Mouse (Mus musculus): Measurements from ENCODE around the gene Btg1. TPM values are rescaled to one million over a fixed set of nuclear protein-coding genes. Genes with fewer than 3 reads are reported as not detected.

Btg1 gene
- total RNA-seq, 4 experiments from 2014 or later: 34.1 to 39.4 (median 35.2) TPM

DNA sequence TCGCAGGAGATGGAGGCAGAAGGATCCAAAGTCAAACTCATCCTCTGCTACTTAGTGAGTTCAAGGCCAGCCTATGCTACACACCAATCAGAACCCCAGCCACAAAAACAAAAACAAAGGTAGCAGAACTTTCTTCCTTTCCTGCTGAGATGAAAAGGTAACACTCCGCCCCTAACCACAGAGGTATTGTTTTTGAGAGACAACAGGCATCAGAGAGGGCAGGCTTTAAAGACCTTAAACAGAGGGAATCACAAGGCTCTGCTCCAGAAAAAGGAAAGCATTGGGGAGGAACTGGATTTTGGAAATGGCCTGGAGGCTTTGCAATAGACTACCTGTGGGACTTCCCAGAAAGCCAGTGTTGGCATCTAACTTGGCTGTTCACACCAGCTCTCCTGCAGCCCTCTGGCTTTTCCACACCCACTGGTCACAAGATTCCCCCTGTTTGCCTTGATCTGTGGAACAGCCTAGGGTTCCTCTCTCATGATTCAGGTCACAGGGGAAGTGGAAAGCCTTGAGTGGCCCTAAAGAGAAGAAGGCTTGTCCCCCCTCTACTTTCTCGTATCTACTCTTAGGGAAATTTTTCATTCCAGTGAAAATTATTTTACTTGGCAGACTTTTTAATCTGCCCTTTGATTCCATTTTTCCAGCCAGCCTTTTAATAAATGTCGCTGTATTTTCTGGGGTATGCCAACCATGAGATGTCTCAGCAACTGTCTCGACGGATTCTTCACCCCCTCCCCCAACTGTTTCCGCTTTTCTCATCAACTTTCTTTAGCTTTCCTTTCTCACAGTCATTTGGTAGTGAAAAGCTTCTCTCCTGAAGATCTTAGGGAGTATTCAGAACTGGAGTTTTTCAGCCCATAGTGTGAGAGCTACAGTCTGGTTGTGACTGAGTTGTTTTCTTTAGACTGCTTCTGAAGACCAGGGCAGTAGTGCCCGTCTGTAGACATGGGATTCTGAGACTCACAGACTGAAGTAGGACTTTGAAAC, 7.2 kb upstream of the Btg1 start:
- no peak for DNase-seq (ENCODE audit: low spot score in 2 of 2)

DNA sequence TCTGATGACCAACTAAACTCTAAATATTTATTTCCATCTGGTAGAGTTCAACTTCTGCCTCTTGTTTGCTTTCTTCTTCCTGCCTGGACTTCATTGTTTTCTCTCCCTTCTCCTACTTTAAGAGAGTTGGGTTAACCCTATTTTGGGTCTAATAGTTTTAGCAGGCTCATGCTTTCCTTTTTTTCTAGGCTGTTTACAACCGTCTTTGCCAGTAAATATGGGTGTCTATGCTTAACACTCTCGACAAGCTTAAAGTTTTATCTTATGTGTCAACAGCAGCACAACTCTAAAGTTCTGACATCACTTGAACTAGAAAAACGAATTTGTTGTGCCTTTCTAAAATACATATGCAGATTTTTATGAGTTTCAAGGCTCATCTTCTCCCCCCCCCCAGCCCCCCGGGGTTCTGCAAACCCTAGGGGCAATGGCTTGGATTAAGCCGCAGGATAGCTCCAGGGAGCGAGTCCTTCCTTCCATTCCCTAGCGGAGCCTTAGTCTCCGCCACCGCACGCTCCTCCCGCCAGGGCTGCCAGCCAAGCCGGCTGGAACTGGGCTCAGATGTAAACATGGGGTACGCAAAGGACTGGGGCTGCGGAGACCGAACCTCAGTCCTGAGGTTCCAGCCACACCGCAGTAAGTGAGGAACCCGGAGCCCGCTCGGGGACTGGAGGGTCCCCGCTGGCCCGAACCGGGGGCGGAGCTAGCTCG, 651 bp upstream of the Btg1 start:
- no peak for DNase-seq (ENCODE audit: low spot score in 2 of 2)

DNA sequence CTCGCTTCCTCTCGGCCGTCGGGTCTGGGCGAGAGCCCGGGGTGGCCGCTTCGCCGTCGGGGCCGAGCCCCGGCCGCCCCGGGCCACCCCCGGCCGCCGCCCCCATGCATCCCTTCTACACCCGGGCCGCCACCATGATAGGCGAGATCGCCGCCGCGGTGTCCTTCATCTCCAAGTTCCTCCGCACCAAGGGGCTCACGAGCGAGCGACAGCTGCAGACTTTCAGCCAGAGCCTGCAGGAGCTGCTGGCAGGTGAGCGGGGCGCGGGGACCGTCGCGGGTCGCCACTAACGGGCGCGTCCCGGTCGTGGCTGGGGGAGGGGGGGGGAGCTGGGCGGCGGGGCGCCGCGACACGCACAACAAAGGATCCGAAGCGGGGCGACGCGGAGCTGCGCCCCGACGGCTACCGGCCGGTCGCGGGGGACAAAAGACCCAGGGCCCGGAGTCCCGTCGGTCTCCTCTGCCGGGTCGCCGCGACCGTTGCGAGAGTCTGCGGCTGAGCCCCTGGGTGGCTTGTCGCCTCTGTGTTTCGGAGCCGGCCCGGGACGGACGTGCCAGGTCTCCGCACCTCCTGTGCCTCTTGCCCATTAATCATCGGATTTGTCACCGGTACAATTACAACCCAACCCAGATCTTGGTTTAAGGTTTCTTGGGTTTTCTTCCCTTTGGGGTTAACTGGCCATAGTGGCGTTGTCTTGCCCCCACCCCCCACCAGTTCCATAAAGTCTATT, 580 bp downstream of the Btg1 start:
- peak; percentile 18 to 28 for DNase-seq (ENCODE audit: low spot score in 2 of 2)

DNA sequence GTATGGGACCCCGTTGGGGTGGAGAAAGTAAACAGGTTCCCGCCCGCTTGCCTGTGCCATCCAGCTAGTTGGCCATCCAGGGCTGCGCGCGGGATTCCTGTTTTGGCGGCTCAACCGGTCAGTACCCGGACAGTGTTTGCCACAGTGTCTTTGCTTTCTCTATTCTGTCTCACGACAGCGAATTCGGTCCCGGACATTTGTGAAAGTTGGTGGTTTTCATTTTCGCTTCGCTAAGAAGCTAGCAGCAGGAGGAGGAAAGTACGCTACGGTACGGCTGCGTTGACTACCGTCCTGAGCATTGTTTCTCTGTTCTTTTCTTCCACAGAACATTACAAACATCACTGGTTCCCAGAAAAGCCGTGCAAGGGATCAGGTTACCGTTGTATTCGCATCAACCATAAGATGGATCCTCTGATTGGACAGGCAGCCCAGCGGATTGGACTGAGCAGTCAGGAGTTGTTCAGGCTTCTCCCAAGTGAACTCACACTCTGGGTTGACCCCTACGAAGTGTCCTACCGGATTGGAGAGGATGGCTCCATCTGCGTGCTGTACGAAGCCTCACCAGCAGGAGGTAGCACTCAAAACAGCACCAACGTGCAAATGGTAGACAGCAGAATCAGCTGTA, 1.3 kb downstream of the Btg1 start:
- DNase-seq (ENCODE audit: low spot score in 2 of 2): peak; percentile 40 to 53

DNA sequence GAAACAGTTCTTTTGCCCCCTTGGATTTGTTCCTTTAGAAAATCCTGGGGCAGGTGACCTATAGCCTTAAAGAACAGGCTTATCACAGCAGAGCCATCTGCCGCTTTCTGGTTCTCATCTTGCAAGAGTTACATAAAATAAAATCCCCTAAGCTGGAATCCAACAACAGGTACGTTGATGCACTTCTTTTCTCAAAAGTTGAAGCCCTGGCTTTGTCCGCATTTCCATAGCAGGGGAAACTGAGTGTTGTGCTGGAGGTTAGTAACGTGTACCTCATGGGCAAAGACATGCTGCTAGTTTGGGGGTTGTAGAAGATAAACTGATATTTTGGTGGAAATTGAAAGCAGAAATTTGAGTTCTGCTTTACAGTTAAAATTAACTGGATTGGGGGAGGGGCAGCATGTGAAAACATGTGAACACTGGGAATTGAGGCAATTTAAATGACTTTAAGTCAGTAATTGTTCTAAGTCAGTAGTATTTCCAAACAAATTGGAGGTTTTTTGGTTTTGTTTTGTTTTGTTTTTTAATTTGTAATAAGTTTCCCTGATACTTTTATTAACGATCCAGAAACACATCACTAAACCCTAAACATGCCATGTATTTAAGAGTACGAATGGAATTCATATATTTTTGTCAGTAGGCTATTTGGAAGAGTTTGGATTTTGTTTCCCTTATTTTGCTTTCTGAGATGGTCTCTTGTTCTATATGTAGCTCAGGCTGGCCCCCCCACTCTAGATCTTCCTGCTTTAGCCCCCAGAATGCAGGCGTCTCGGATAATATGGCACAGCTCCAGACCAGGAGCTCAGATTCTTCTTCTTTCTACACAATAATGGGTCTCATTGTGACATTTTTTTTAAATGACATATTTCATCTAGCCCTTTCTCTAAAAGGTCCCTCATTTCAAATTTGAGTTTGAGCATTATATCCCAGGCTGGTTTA, 3.4 kb downstream of the Btg1 start:
- DNase-seq (ENCODE audit: low spot score in 2 of 2): no peak

DNA sequence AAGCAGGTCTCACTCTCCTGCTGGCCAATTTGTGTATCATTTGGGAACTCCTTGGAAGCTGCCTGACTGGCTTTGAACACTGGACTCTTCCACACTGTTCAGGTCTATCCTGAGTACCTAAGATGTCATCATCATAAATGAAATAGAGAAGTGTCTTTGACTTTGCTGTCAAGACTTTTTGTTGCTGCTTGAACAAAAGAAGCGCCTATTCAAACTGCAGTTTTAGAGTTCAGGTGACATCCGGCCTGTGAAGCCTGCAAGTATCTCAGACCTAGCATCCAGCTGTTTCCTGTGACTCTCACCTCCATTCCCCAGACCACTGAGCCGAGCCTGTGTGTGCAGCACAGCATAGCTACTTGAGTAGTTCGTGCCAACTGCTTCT, 4.1 kb downstream of the Btg1 start:
- DNase-seq (ENCODE audit: low spot score in 2 of 2): no peak

DNA sequence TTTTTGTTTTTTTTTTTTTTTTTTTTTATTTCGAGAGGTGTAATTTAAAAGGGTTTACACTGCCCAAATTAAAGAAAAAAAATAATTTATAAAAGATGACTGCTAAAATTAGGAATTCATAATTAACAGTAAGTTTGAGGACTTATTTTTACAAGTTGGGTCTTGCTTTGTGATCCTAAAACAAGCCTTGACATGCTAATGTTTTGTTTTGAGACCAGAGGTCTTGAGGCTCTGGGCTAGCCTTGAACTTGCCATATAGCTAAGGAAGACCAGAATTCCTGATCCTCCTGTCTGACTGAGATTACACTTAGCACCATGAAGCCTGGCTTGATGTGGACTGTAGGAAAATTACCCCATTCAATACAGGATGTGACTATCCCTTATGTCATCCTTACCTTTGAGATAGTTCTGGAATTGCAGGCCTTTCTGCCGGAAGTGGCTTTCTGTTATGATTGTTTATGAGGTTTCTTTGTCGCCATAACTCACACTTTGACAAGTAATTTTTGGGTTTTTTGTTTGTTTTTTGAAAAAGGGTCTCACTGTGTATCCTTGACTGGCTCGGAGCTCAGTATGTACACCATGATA, 4.6 kb downstream of the Btg1 start:
- DNase-seq (ENCODE audit: low spot score in 2 of 2): no peak

DNA sequence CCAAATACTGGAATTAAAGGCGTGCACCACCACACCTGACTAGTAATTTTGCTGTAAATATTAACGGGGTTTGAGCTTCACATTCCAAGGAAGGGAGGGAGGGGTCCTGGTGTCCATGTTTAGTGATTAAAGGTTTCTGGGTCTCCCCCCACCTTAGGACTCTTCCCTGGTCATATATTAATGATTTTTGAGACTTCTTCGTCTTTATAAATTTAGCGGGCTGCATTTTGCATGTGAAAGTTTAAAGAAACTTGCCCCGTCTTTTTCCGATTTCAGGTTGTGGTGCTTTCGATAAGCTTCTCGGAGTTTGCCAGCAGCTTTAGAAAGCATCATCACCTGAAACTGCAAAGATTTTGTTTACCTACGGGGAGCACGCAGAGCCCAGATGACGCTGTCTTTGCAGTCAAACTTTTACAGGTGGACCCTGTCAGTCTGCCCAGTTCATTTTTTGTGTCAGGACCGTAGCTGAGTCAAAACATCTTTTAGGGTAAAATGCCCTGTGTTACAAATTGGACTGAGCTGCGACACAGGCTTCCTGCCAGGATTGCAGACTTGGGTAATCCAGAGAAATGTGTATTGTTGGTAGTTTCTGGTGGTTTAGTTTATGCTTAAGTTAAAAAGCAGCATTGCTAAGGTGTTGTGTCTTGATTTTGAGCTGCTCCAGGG, 5.3 kb downstream of the Btg1 start:
- DNase-seq (ENCODE audit: low spot score in 2 of 2): no peak

DNA sequence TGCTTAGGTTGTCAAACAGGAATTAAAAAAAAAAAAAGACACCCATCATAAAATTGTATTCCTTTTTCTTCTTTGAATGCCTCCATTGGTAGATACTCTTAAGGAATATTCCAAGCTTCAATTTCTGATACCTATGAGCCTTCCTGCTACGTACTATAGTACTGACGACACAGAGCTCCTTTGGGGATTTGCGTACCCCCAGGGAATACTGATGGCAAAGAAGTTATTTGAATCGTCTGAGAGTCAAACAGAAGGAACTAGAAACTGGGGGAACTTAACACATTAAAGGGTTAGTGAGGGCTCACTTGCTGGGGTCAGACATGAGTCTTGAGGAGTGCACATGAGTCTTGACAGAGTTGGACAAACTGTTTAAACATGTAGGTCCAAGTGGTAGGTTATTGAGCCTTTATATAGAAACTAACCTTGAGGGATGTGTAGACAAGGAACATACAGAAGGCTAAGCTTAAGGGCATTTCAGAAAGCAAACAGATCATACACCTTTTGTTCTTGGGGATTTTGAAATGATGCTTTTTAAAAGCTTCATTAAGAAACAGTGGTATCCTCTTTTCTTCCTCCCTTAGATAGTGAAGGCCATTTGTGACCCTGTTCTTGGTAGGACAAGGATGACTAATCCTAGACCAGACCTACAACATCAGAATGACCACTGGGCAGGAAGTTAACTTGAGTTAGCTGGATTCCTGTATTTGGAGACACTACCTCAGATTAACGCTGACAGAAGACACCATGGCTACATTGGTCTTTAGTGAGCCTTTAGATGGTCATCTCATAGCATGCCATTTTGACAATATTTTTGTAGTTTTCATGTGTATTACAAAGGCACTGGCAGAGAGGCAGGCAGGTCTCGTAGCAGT, 6.2 kb downstream of the Btg1 start:
- DNase-seq (ENCODE audit: low spot score in 2 of 2): no peak

DNA sequence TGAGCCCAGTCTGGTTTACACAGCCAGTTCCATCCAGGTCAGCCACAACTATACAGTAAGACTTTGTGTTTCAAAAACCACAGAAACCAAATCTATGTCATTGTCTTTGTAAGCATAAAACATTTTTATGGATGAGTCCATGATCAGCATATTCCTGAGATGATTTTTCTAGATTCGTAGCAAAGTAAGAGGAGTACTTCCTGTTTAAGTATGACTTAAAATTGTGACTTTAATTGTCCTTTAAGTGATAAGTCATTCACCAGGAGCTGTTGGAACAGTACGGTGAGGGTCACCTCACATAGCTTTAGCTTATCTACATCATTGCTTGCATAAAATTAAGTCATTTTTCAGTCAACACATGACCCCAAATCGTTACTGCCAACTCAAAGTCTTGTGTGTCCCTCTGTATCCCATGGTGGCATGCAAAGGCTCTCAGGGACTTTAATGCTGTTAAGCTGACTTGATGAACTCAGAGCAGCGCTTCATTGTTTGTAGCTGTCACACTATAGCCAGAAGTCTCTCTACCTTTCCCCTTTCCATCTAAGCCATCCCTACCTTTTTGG, 6.9 kb downstream of the Btg1 start:
- no peak for DNase-seq (ENCODE audit: low spot score in 2 of 2)

DNA sequence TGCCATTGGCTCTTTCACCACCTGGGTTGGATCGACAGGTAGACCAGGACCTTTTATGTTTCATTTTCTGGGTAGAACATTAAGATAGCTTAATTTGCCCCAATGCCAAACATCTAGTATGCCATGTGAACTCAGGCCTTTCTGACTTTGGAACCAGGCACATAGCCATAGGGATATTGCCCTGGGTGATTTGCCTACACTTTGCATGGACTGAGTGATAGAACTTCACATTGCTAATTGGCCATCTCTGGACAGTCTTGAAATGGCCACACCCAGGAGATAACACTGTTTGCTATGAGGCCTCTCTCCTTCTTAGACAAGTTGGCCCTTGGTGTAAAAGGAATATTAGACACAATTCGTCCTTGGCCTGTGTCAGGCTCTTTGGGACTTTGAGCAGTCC, 7.6 kb downstream of the Btg1 start:
- DNase-seq (ENCODE audit: low spot score in 2 of 2): no peak

DNA sequence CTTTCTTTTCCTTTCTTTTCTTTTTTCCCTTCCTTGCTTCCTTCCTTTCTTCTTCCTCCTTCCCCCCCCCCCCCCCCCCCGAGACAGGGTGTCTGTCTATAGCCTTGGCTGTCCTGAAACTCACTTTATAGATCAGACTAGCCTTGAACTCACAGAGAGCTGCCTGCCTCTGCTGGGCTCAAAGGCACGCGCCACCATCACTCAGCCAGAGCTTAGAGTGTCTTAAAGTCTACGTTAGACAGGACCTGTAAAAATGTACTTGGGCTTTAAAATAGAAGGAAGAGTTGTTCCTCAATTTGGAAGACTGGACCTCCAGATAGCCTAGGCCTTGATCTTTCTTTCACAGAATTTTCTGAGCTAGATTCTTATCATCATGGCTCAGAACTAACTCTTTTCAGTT, 8.3 kb downstream of the Btg1 start:
- no peak for DNase-seq (ENCODE audit: low spot score in 2 of 2)

DNA sequence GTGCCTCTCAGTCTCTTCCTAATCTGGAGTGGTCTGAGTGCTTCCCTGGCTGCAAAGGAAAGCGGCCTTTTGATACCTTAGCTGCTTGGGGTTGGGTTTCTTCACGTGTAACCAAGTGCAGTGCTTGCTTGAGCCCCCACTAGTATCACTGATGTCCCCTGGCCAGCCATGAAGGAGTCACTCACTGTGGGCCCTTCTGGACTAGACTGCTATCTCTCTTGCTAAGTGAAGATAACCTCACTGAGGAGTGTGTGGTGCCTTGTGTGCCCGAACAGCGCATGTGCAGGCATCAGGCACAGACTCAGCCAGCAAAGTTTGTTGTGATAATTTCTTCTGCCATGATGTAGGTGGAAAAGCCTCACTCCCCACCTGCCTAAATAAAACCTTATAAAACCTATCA, 8.9 kb downstream of the Btg1 start:
- no peak for DNase-seq (ENCODE audit: low spot score in 2 of 2)

DNA sequence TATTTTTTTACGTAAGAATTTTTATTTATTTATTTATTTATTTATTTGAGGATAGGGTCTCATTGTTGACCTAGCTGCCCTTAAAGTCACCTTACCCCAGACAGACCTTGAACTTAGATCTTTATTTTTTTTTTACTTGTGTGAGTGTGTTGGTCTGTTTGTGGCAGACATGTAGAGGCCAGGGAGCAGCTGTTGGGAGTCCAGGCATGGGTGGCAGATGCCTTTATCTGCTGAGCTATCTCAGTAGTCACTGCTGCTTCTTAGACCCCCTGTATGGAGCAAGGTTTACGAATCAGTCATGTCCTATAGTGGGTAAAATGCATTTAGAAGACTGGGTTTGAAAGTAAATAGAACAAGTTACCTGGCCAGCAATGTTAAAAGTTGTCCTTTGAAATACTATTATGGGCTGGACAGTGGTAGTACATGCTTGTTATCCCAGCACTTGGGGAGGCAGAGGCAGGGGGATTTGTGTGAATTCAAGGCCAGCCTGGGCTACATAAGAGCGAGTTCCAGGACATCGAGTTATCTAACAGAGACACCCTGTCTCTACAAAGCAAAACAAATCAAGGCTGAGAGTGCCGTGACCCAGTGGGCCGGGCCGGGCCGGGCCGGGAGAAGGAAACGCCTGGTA, 9.4 kb downstream of the Btg1 start:
- DNase-seq (ENCODE audit: low spot score in 2 of 2): no peak

DNA sequence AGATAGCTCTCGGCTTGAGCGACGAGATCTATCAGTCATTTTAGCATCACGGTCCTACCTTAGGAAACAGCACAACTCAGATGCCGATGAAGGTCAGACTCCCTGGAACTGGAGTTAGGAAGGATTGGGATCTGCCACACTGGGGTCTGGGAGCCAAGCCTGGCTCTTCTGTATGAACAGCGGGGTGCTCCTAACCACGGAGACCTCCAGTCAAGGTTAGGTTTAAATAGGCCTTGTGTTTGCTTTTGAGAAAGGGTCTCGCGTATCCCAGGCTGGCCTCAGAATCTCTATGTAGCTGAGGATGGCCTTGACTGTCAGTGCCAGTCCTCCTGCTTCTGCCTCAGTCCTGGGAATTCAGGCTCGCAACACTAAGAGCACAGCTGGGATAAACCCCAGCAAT, 10.5 kb downstream of the Btg1 start:
- no peak for DNase-seq (ENCODE audit: low spot score in 2 of 2)

DNA sequence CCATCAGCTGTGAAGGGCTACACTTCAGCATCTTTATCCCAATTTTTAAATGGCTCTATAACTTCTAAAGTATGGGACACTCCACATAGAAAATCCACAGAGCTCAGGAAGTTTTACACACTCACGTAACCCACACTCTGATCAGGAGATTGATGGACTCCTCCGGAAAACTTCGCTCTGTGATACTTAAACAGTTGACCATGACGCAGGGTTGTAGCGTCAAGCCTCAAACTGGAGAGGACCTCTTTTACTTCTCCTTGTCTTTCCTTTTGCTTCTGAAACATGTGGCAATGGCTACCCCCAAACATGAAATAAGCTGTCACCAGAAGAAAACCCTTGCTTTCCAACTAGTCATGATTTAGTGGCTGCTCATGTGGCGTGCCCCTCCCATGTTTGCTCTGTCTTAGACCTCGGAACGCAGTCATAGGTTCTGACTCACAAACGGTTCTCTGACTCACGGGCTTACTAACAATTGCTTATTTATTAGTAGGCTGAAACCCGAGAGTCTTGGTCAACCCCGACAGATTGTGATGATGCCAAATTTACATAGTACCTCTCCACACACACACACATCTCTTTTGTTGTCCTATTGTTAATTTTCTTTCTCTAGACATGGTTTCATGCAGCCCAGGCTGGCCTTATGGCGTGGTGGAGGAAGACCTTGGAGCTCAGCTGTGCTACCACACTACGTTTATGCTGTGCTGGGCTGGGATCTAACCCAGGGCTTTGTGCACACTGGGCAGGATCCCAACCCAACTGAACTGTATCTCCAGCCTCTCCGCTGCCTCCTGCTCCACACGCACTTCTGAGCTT, 11.5 kb downstream of the Btg1 start:
- DNase-seq (ENCODE audit: low spot score in 2 of 2): no peak

DNA sequence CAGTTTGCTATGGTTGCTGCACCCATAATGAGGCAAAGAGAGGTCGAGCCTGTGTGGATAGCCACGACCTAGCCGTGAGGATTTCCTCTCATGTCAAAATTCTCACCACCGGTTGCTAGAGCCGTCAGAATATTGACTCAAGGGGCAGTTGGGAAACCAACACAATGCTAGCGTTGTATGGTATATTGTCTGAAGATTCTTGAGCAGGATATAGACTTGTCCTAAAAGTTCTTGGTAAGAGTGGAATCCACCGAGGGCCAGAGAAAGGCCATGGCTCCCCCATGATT, 12.1 kb downstream of the Btg1 start:
- no peak for DNase-seq (ENCODE audit: low spot score in 2 of 2)

Measured in left cerebral cortex, adult 8-10 months (tissue).